ENCODE assay signal across 16 mouse cellular contexts in genomic region chr1:133693536-133694114, GRCm38 (mm10). TPM values are rescaled to one million over a fixed set of nuclear protein-coding genes. Genes with fewer than 3 reads are reported as not detected.
DNase-seq lines count a peak whose midpoint lies in the region; ATAC-seq and TF ChIP-seq lines count a peak whose summit lies in the region.
"Had no signal": no experiment of that assay in that cellular context is flagged by ENCODE, and none has a peak within 500 bp of the region (broad histone marks: within the 10 kb centered on the region; RNA-seq: fewer than 3 reads in every experiment).

No protein-coding gene starts in this region.

- TF ChIP-seq CTCF in heart, postnatal 0 days (IDR thresholded peaks at IDR 0.05; ENCODE audit: low read depth): no peak
- no peak for TF ChIP-seq CTCF in spleen, adult 2 months (IDR thresholded peaks at IDR 0.05; ENCODE audit: extremely low read depth, insufficient read depth, insufficient read length, insufficient replicate concordance)
- no peak for TF ChIP-seq CTCF in gastrocnemius, adult 2 months (IDR thresholded peaks at IDR 0.05)

- H3K4me2 ChIP-seq in heart, postnatal 0 days (ENCODE audit: low read depth, low read length): no peak overlapping the region
- no peak overlapping the region for H3K4me2 ChIP-seq in hindbrain, embryonic 11.5 days (replicated peaks; ENCODE audit: low read depth, low read length)
- H3K4me2 ChIP-seq: forebrain, embryonic 12.5 days had no signal

- TF ChIP-seq EP300 in heart, postnatal 0 days (IDR thresholded peaks at IDR 0.05; ENCODE audit: low read depth): no peak

- no peak overlapping the region for H3K9ac ChIP-seq in heart, postnatal 0 days (replicated peaks; ENCODE audit: low read depth, low read length)
- no peak overlapping the region for H3K9ac ChIP-seq in hindbrain, embryonic 11.5 days (ENCODE audit: low read depth, low read length)
- H3K9ac ChIP-seq: forebrain, embryonic 12.5 days had no signal

- intact Hi-C loops in gastrocnemius, adult 2 months (cut with DNase I): no loop called here

- TF ChIP-seq POLR2A in spleen, adult 2 months (IDR thresholded peaks at IDR 0.05; ENCODE audit: low read depth, low read length): no peak

- no peak for DNase-seq in heart, postnatal 0 days (ENCODE audit: low spot score)
- no peak for DNase-seq in heart, adult 8-10 months (ENCODE audit: low spot score)
- no peak for DNase-seq in spleen, adult 2 months (ENCODE audit: low read depth in 1 of 2, low spot score in 2 of 2)
- no peak for DNase-seq in spleen, postnatal 10 days (ENCODE audit: low spot score in 2 of 2)
- DNase-seq in limb, embryonic 10.5 days (ENCODE audit: low spot score): no peak
- DNase-seq in thymus, adult 18-20 months: no peak
- no peak for DNase-seq in gastrocnemius, adult 2 months
- no peak for DNase-seq in hindbrain, embryonic 11.5 days (ENCODE audit: low spot score)
- DNase-seq: cerebellum, adult 11-12 months; lung, postnatal 36 days; midbrain, embryonic 14.5 days had no signal

- 77% methylated on average over 11 of the region's 11 CpGs for WGBS in heart, postnatal 0 days
- WGBS in spleen, adult 2 months: 81% methylated on average over 11 of the region's 11 CpGs
- 61% methylated on average over 11 of the region's 11 CpGs for WGBS in limb, embryonic 10.5 days
- WGBS in hindbrain, embryonic 11.5 days: 65% methylated on average over 11 of the region's 11 CpGs

- H3K27ac ChIP-seq in heart, postnatal 0 days (ENCODE audit: low read depth): 0 out of 2 replicates have a peak overlapping the region, but pooled peaks have one; percentile 83
- peak overlapping the region; percentile 83 for H3K27ac ChIP-seq in spleen, adult 2 months (ENCODE audit: insufficient read depth, low read length)
- peak overlapping the region; percentile 65; the same call in 1 of the 2 replicates for H3K27ac ChIP-seq in limb, embryonic 10.5 days
- no peak overlapping the region for H3K27ac ChIP-seq in gastrocnemius, adult 2 months
- H3K27ac ChIP-seq in hindbrain, embryonic 11.5 days (ENCODE audit: low read depth, low read length): no peak overlapping the region
- H3K27ac ChIP-seq: forebrain, embryonic 12.5 days; left cerebral cortex, adult 2 months had no signal

- no peak overlapping the region for H3K4me3 ChIP-seq in heart, postnatal 0 days (ENCODE audit: low read depth, low read length)
- H3K4me3 ChIP-seq in spleen, adult 2 months (ENCODE audit: extremely low read depth, insufficient read depth, insufficient read length): no peak overlapping the region
- no peak overlapping the region for H3K4me3 ChIP-seq in limb, embryonic 10.5 days
- no peak overlapping the region for H3K4me3 ChIP-seq in gastrocnemius, adult 2 months
- no peak overlapping the region for H3K4me3 ChIP-seq in hindbrain, embryonic 11.5 days (ENCODE audit: low read depth, low read length)
- H3K4me3 ChIP-seq: forebrain, embryonic 12.5 days; left cerebral cortex, adult 2 months had no signal

- no peaks in the 10 kb centered on the region for H3K9me3 ChIP-seq in heart, postnatal 0 days (replicated peaks; ENCODE audit: control insufficient read depth, low read length)
- H3K9me3 ChIP-seq in limb, embryonic 10.5 days (replicated peaks): no peaks in the 10 kb centered on the region
- H3K9me3 ChIP-seq in hindbrain, embryonic 11.5 days (ENCODE audit: control insufficient read depth, low read length): no peaks in the 10 kb centered on the region
- H3K9me3 ChIP-seq: forebrain, embryonic 12.5 days had no signal

- no peaks in the 10 kb centered on the region for H3K36me3 ChIP-seq in heart, postnatal 0 days (replicated peaks; ENCODE audit: control insufficient read depth, insufficient read depth, low read length)
- H3K36me3 ChIP-seq in spleen, adult 2 months (ENCODE audit: control insufficient read depth, insufficient read depth, low read length): no peaks in the 10 kb centered on the region
- H3K36me3 ChIP-seq in limb, embryonic 10.5 days: no peaks in the 10 kb centered on the region
- no peaks in the 10 kb centered on the region for H3K36me3 ChIP-seq in hindbrain, embryonic 11.5 days (ENCODE audit: control insufficient read depth, insufficient read depth, low read length)
- H3K36me3 ChIP-seq: forebrain, embryonic 12.5 days had no signal

- peaks cover 29% of the 10 kb centered on the region for H3K4me1 ChIP-seq in heart, postnatal 0 days (ENCODE audit: control insufficient read depth, insufficient read depth)
- peaks cover 53% of the 10 kb centered on the region; the same call in 1 of the 2 replicates for H3K4me1 ChIP-seq in spleen, adult 2 months (ENCODE audit: control insufficient read depth, insufficient read depth, insufficient read length)
- H3K4me1 ChIP-seq in limb, embryonic 10.5 days: peaks cover 44% of the 10 kb centered on the region
- H3K4me1 ChIP-seq in hindbrain, embryonic 11.5 days (replicated peaks; ENCODE audit: control insufficient read depth, insufficient read depth, low read length): no peaks in the 10 kb centered on the region; the same call in 1 of the 2 replicates

- H3K27me3 ChIP-seq in heart, postnatal 0 days (ENCODE audit: control insufficient read depth, insufficient read depth, low read length): no peaks in the 10 kb centered on the region
- no peaks in the 10 kb centered on the region for H3K27me3 ChIP-seq in spleen, adult 2 months (ENCODE audit: control insufficient read depth, insufficient read depth, low read length)
- no peaks in the 10 kb centered on the region for H3K27me3 ChIP-seq in limb, embryonic 10.5 days (ENCODE audit: low read depth, poor library complexity, severe bottlenecking)
- no peaks in the 10 kb centered on the region for H3K27me3 ChIP-seq in hindbrain, embryonic 11.5 days (ENCODE audit: control insufficient read depth, insufficient read depth, low read length)

- ATAC-seq in heart, postnatal 0 days (ENCODE audit: insufficient read depth, low read depth): no peak
- no peak for ATAC-seq in hindbrain, embryonic 11.5 days (ENCODE audit: low FRiP score)
- ATAC-seq: hindbrain, embryonic 16.5 days had no signal

RNA-seq across cellular contexts. Expression of gene Lax1, which starts 3.7 kb away (rescaled TPM):
- total RNA-seq in heart, postnatal 0 days (2014; rRNA removed; ENCODE audit: low replicate concordance): 0.15 and 0.35 TPM in 2 replicates
- 0.10 and 0.15 TPM in 2 replicates for polyA plus RNA-seq in heart, postnatal 0 days (2015; fragmentation: Nextera tagmentation; extraction: Ambion mirVana)
- under 1 TPM in 3 of 4 experiments, not detected in 1; 0.19 to 0.38 (median 0.23) TPM for total RNA-seq in heart, adult 8-10 months (2022)
- polyA plus RNA-seq in spleen, adult 2 months (2012; rRNA removed): 35.4 and 39.2 TPM in 2 replicates
- 0.62 and 0.75 TPM in 2 replicates for polyA plus RNA-seq in limb, embryonic 10.5 days (2016; fragmentation: Nextera tagmentation; extraction: Ambion mirVana)
- not detected for total RNA-seq in gastrocnemius, adult 2 months (2021)
- 0.12 and 0.22 TPM in 2 replicates for polyA plus RNA-seq in hindbrain, embryonic 11.5 days (2014; fragmentation: Nextera tagmentation; extraction: Ambion mirVana)
- total RNA-seq: gastrocnemius, adult 8-10 months had no signal
- polyA plus RNA-seq: hindbrain, embryonic 16.5 days; midbrain, embryonic 14.5 days had no signal

RNA-seq across cellular contexts. Expression of gene Gm38394, which starts 32.5 kb away (rescaled TPM):
- total RNA-seq in heart, postnatal 0 days (2014; rRNA removed; ENCODE audit: low replicate concordance): 2.6 and 8.6 TPM in 2 replicates
- 2.0 and 2.1 TPM in 2 replicates for polyA plus RNA-seq in heart, postnatal 0 days (2015; fragmentation: Nextera tagmentation; extraction: Ambion mirVana)
- total RNA-seq in heart, adult 8-10 months (2022): 10 to 100 TPM; 11.2 to 15.3 (median 13.6) TPM
- 1.4 and 1.6 TPM in 2 replicates for polyA plus RNA-seq in spleen, adult 2 months (2012; rRNA removed)
- polyA plus RNA-seq in limb, embryonic 10.5 days (2016; fragmentation: Nextera tagmentation; extraction: Ambion mirVana): 5.0 and 6.2 TPM in 2 replicates
- total RNA-seq in gastrocnemius, adult 2 months (2021): 10 to 100 TPM; 29.8 to 32.2 TPM
- polyA plus RNA-seq in hindbrain, embryonic 11.5 days (2014; fragmentation: Nextera tagmentation; extraction: Ambion mirVana): 6.7 and 10.4 TPM in 2 replicates

RNA-seq across cellular contexts. Expression of gene Zbed6, which starts 32.9 kb away (rescaled TPM):
- 7.3 and 18.8 TPM in 2 replicates for total RNA-seq in heart, postnatal 0 days (2014; rRNA removed; ENCODE audit: low replicate concordance)
- polyA plus RNA-seq in heart, postnatal 0 days (2015; fragmentation: Nextera tagmentation; extraction: Ambion mirVana): not detected in 2 replicates
- 1 to 10 TPM; 2.0 to 4.7 (median 3.3) TPM for total RNA-seq in heart, adult 8-10 months (2022)
- polyA plus RNA-seq in spleen, adult 2 months (2012; rRNA removed): 1.2 and 1.7 TPM in 2 replicates
- not detected in 2 replicates for polyA plus RNA-seq in limb, embryonic 10.5 days (2016; fragmentation: Nextera tagmentation; extraction: Ambion mirVana)
- 10 to 100 TPM in 1 of 2 experiments, 1 to 10 TPM in 1; 7.3 to 11.7 TPM for total RNA-seq in gastrocnemius, adult 2 months (2021)
- not detected in 2 replicates for polyA plus RNA-seq in hindbrain, embryonic 11.5 days (2014; fragmentation: Nextera tagmentation; extraction: Ambion mirVana)
- polyA plus RNA-seq: forebrain, embryonic 12.5 days; hindbrain, embryonic 16.5 days; midbrain, embryonic 14.5 days; neural tube, embryonic 14.5 days had no signal

Comparison
In these comparisons a context has a peak if more than half of its experiments do, and no peak if none do; other contexts are left out.
1. H3K27ac ChIP-seq: peak in heart, postnatal 0 days (single experiment), spleen, adult 2 months (single experiment) and limb, embryonic 10.5 days (single experiment); none in gastrocnemius, adult 2 months (single experiment) and hindbrain, embryonic 11.5 days (single experiment).
2. RNA of gene Lax1, which starts 3.7 kb away (polyA plus RNA-seq): 35.4 to 39.2 TPM in spleen, adult 2 months; 0.62 to 0.75 TPM in limb, embryonic 10.5 days, 0.10 to 0.15 TPM in heart, postnatal 0 days and 0.12 to 0.22 TPM in hindbrain, embryonic 11.5 days; every median in the first group is over 10 times any median in the second.